Mouse (Mus musculus) C2C12 (cell line): ENCODE measurements around the gene Dmrt3. TPM values are rescaled to one million over a fixed set of nuclear protein-coding genes. Genes with fewer than 3 reads are reported as not detected.

Experiments
- H3K27me3 ChIP-seq: one replicate; pipeline ENCODE4 v1.6.1; 2011; ENCODE audit not compliant: control insufficient read depth, insufficient read depth, insufficient read length
- H3K36me3 ChIP-seq: one replicate; pipeline ENCODE4 v1.6.1; 2011; ENCODE audit not compliant: control insufficient read depth, insufficient read depth
- H3K4me3 ChIP-seq: one replicate; pipeline ENCODE4 v1.5.1; 2011; ENCODE audit warnings: mild to moderate bottlenecking, control low read depth; ENCODE audit not compliant: poor library complexity, insufficient read depth, severe bottlenecking
- H3K79me2 ChIP-seq: one replicate; pipeline ENCODE4 v1.6.1; 2011; ENCODE audit not compliant: control insufficient read depth, insufficient read depth
- H3K79me3 ChIP-seq: one replicate; pipeline ENCODE4 v1.6.1; 2011; ENCODE audit warnings: low read depth, control low read depth
- H3ac ChIP-seq: one replicate; pipeline ENCODE3; 2011; ENCODE audit warnings: low read depth; ENCODE audit not compliant: control insufficient read depth, insufficient read length
- CEBPB ChIP-seq: IDR thresholded peaks from one replicate; pipeline ENCODE4 v1.6.1; 2011; ENCODE audit warnings: low read depth, mild to moderate bottlenecking, control low read depth, moderate library complexity
- CTCF ChIP-seq: IDR thresholded peaks from one replicate; pipeline ENCODE4 v1.5.1; 2011; ENCODE audit not compliant: control insufficient read depth, insufficient read depth, insufficient read length
- FOSL1 ChIP-seq: IDR thresholded peaks from one replicate; pipeline ENCODE4 v1.8.0; 2011; ENCODE audit warnings: mild to moderate bottlenecking, low read length; ENCODE audit not compliant: poor library complexity, insufficient read depth, severe bottlenecking
- MAX ChIP-seq: IDR thresholded peaks from one replicate; pipeline ENCODE4 v1.6.1; 2011; ENCODE audit warnings: mild to moderate bottlenecking, control low read depth
- MYOD1 ChIP-seq: IDR thresholded peaks from one replicate; pipeline ENCODE4 v1.6.1; 2011; ENCODE audit warnings: low read depth; ENCODE audit not compliant: control insufficient read depth, insufficient read length
- MYOG ChIP-seq: IDR thresholded peaks from one replicate; pipeline ENCODE4 v1.6.1; 2011; ENCODE audit not compliant: control insufficient read depth, insufficient read length; ENCODE audit errors: extremely low read depth
- USF1 ChIP-seq: IDR thresholded peaks from one replicate; pipeline ENCODE4 v1.6.1; 2011; ENCODE audit warnings: low read depth, mild to moderate bottlenecking, control low read depth, moderate library complexity
- long read RNA-seq, 2 experiments: library from polyadenylated mRNA; unstranded; transcript quantifications; one replicate each; pipeline ENCODE4 v2.0.0; 2019 to 2020
- polyA plus RNA-seq: library from polyadenylated mRNA; unstranded; fragments of >200 nt; fragmentation: generic; extraction: Trizol; gene quantifications from one replicate; pipeline ENCODE4 v1.2.1, GENCODE M21; 2012; ENCODE audit warnings: missing spikeins

The Dmrt3 gene
- polyA plus RNA-seq: 0.33 TPM
- long read RNA-seq, experiment 1: 0 reads
- long read RNA-seq, experiment 2: 0 reads

DNA sequence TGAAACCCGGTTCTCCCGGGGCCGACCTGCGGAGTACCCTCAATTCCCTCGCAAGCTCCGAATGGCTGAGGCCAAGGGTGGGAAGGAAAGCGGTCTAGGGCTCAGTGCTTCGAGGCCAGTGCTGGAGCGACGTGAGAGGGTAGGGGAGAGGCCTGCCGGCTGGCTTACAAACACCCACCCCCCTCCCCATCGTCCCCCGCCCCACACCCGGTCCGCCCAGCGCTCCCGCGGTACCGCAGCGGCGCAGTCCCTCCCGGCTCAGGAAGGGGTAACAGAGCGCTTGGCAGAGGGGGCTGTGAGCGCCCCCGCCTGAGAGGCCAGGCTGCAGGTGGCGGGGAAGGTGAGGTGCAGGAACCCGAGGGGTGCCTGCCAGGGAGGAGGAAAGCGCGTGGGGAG, at the start of gene Dmrt3:
Dmrt3 (plus strand) TSS at position 287 of the 396 bp plus-strand sequence.
- Histone ChIP-seq H3K36me3 (no peaks in the 10 kb centered on the region), H3K4me3 (no peak within 1 kb of the TSS), H3K79me3 (no peaks in the 10 kb centered on the region), H3ac (peak within 1 kb of the TSS; percentile 6), H3K79me2 (no peaks in the 10 kb centered on the region), H3K27me3 (peaks cover 65% of the 10 kb centered on the region)
- TF ChIP-seq MYOG: no peak
- no peak for TF ChIP-seq MYOD1
- TF ChIP-seq FOSL1: no peak
- TF ChIP-seq CEBPB: no peak
- TF ChIP-seq CTCF: no peak
- TF ChIP-seq USF1: no peak
- TF ChIP-seq MAX: no peak

DNA sequence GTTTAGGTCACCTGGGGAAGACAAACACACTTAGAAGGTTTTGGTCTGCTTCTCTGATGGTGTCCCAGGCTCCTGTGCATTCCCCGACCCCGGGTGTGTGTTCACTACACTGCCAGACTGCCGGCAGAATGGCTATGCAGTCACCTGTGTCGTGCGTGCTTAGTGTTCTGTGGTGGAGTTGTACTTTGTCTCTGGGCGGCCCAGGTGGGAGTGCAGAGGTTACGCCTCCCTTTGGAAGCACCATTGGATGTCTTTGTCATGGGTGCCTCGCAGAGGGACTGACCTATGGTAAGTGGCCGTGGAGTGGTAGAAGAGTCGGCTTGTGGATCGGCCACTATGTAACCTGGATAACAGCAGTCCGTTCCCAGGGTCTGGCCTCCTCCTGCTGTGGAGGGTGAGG, 45.7 kb upstream of the Dmrt3 start:
- Histone ChIP-seq H3K79me2 (no peaks in the 10 kb centered on the region), H3K4me3 (no peak overlapping the region), H3K36me3 (no peaks in the 10 kb centered on the region), H3K27me3 (peaks cover 31% of the 10 kb centered on the region), H3K79me3 (no peaks in the 10 kb centered on the region), H3ac (no peak overlapping the region)
- TF ChIP-seq MYOG (no peak), FOSL1 (no peak), CTCF (no peak), MYOD1 (no peak), MAX (no peak), CEBPB (no peak), USF1 (no peak)

DNA sequence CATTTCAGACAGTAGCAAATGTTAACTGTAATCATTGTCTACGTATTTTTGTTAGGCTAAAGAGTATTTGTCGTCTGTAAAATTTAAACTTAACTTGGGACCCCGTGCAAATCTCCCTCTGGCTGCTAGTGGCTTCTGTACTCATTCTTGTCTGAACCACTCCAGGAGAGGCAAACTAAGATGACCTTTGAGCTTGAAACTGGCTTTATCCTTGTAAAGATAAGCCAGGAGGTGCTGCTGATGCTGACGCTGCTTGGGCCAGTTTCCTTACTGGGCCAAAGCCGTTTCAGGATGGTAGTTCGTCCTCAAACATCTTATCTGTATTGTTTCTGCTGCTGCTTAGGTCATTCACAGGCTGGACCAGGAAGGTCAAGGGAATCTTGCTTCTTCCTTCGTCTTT, 40.3 kb upstream of the Dmrt3 start:
- Histone ChIP-seq H3K4me3 (no peak overlapping the region), H3K79me2 (no peaks in the 10 kb centered on the region), H3K36me3 (no peaks in the 10 kb centered on the region), H3ac (no peak overlapping the region), H3K79me3 (no peaks in the 10 kb centered on the region), H3K27me3 (peaks cover 45% of the 10 kb centered on the region)
- TF ChIP-seq CTCF (no peak), MYOD1 (no peak), USF1 (no peak), MAX (no peak), MYOG (no peak), FOSL1 (no peak), CEBPB (no peak)

DNA sequence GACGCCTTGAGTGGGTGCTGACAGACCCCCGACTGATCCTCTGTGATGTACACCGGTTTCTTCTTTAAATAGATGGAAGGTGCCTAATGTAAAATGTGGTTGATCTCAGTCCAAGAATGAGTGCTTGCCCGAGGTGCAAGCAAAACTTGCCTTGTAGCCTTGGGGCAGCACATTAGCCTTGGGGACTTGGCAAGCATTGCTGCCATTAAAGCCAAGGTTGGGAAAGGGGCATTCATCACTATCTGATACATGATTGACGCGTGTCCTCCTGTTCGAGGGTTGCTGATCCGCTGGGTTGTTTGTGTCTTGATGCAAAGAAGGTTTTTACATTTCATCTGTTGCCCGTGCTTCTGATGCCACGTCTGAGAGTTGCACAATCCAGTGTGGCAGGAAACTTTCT, 35.7 kb upstream of the Dmrt3 start:
- Histone ChIP-seq H3K27me3 (peaks cover 18% of the 10 kb centered on the region), H3ac (no peak overlapping the region), H3K79me2 (no peaks in the 10 kb centered on the region), H3K36me3 (no peaks in the 10 kb centered on the region), H3K4me3 (no peak overlapping the region), H3K79me3 (no peaks in the 10 kb centered on the region)
- TF ChIP-seq FOSL1: no peak
- no peak for TF ChIP-seq CEBPB
- TF ChIP-seq MYOD1: no peak

DNA sequence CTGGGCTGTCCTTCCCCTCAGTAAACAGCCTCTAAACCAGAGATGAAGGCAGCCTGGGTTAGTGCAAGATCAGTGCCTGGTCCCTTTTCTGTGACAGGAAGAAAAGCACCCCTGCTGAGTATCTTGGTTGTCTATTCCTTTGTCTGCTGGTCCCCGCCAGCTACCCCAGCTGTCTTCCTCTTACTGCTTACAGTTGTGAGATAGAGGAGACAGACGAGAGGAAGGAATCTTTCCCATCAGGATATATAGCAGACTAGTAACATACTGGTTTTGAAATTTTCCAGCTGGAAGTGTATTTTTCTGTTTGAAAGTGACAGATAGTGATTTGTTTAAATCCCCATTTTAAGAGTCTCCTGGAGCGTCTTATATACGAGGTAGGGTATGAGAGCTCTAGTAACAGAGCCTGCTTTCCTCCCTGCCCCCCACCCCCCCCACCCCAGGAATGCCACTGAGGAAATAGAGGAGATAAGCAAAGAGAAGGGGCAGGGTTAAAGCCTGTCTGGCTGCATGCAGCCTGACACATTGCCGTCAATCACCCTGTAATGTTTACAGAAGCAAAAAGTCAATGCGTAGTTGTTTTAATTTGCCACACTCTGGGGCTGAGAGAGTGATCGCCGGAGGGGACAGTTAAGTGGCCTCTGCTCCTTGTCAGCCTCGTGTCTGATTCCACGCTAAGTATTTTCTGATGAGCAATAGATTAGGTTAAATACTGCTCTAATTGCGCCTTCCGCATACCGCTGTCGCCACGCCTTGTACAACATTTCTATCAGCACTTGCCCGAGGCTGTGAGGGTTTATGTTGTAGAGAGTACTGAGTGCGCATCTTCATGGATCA, 34.9 kb upstream of the Dmrt3 start:
- no peak overlapping the region for H3ac ChIP-seq
- TF ChIP-seq MYOD1: no peak
- TF ChIP-seq MAX: no peak
- TF ChIP-seq CTCF: no peak
- TF ChIP-seq FOSL1: no peak
- TF ChIP-seq USF1: no peak
- no peak for TF ChIP-seq CEBPB
- TF ChIP-seq MYOG: no peak
- no peaks in the 10 kb centered on the region for H3K36me3 ChIP-seq
- peaks cover 12% of the 10 kb centered on the region for H3K27me3 ChIP-seq
- no peaks in the 10 kb centered on the region for H3K79me3 ChIP-seq
- H3K4me3 ChIP-seq: no peak overlapping the region
- no peaks in the 10 kb centered on the region for H3K79me2 ChIP-seq

DNA sequence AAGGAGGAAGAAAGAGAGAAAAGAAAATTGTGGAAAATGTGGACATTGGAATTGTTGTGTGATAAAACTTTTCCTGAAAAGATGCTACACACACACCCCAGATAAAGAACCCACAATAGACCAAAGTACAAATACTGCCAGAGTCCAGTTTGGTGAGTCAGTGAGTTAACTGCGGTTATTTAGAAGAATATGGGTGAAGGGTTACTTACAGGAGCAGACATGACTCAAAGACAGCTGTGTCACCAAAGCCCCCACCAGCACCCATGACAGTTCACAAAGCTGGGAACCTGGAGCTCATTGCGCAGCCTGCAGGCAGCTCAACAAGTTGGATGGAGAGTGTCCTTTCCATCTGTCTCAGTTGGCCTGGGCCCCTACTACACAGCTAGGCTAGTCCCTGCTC, 31.7 kb upstream of the Dmrt3 start:
- Histone ChIP-seq H3K79me3 (no peaks in the 10 kb centered on the region), H3K27me3 (no peaks in the 10 kb centered on the region), H3ac (no peak overlapping the region), H3K36me3 (no peaks in the 10 kb centered on the region), H3K4me3 (no peak overlapping the region), H3K79me2 (no peaks in the 10 kb centered on the region)
- TF ChIP-seq MYOD1 (peak; percentile 83), CTCF (no peak), USF1 (no peak)
